Mouse (Mus musculus) adrenal gland, postnatal 14 days (tissue): ENCODE data around the gene Tomm20l. TPM values are rescaled to one million over a fixed set of nuclear protein-coding genes. Genes with fewer than 3 reads are reported as not detected.
"Not testable (repeated sequence)": the region's sequence is repeated elsewhere in the genome, so short reads cannot be mapped to it uniquely, and the experiment has no call there.

Experiments used
- DNase-seq: peaks from one replicate; pipeline ENCODE4 v3.0.0; 2021; ENCODE audit warnings: mixed read lengths
- long read RNA-seq, 2 experiments: library from polyadenylated mRNA; stranded (forward); transcript quantifications; one replicate each; pipeline ENCODE4 v2.0.0; 2021
- total RNA-seq: library from RNA; stranded (reverse); gene quantifications from 2 replicates; pipeline ENCODE4 v1.2.3, GENCODE M21; 2021

The Tomm20l gene
- 3.7 and 6.9 TPM in 2 replicates for total RNA-seq
- long read RNA-seq, experiment 1, partial matches to known transcripts, result 0 of 4 reads
- long read RNA-seq, experiment 1, other reads (novel, unspliced or antisense), result 0 of 4 reads
- long read RNA-seq, experiment 2, partial matches to known transcripts, result 0 of 4 reads
- long read RNA-seq, experiment 2, other reads (novel, unspliced or antisense), result 0 of 4 reads

GRCm38 (mm10) chr12:71111331-71111730 is at the start of gene Tomm20l:
TSS of gene Tomm20l (plus strand) at chr12:71111428.
- DNase-seq, result peak; percentile 78

- DNase-seq, result no peak
Measured at GRCm38 (mm10) chr12:71069846-71070245, 41.4 kb upstream of the Tomm20l start.

GRCm38 (mm10) chr12:71072048-71072447 is 39.2 kb upstream of the Tomm20l start:
- no peak for DNase-seq

- peak; percentile 63 for DNase-seq
Measured at GRCm38 (mm10) chr12:71073113-71073730, 38.0 kb upstream of the Tomm20l start.

GRCm38 (mm10) chr12:71086331-71086730 is 24.9 kb upstream of the Tomm20l start:
- no peak for DNase-seq

GRCm38 (mm10) chr12:71104275-71104674 is 7.0 kb upstream of the Tomm20l start:
- not testable (repeated sequence) for DNase-seq

GRCm38 (mm10) chr12:71107216-71107771 is 3.9 kb upstream of the Tomm20l start:
- peak; percentile 55 for DNase-seq

GRCm38 (mm10) chr12:71113074-71113473 is 1.8 kb downstream of the Tomm20l start:
- no peak for DNase-seq

- peak; percentile 80 for DNase-seq
Measured at GRCm38 (mm10) chr12:71113675-71114288, 2.6 kb downstream of the Tomm20l start.

GRCm38 (mm10) chr12:71116411-71116810 is 5.2 kb downstream of the Tomm20l start:
- DNase-seq, result peak; percentile 76

- DNase-seq, result peak; percentile 20
Measured at GRCm38 (mm10) chr12:71122731-71123130, 11.5 kb downstream of the Tomm20l start.

GRCm38 (mm10) chr12:71123286-71123685 is 12.1 kb downstream of the Tomm20l start:
- no peak for DNase-seq

GRCm38 (mm10) chr12:71135581-71135980 is 24.4 kb downstream of the Tomm20l start:
- no peak for DNase-seq

GRCm38 (mm10) chr12:71136130-71136973 is 25.1 kb downstream of the Tomm20l start, which contains the start of the genes Timm9 and 2700049A03Rik:
TSS of gene Timm9 (minus strand) at chr12:71136684.
TSS of gene 2700049A03Rik (plus strand) at chr12:71136848.
- DNase-seq, result peak; percentile 87

- peak; percentile 92 for DNase-seq
Measured at GRCm38 (mm10) chr12:71136974-71137491, 25.8 kb downstream of the Tomm20l start.

GRCm38 (mm10) chr12:71137686-71138085 is 26.5 kb downstream of the Tomm20l start:
- no peak for DNase-seq

GRCm38 (mm10) chr12:71139258-71139828 is 28.1 kb downstream of the Tomm20l start:
- no peak for DNase-seq

GRCm38 (mm10) chr12:71141189-71141588 is 30.0 kb downstream of the Tomm20l start:
- DNase-seq, result no peak

- DNase-seq, result peak; percentile 62
Measured at GRCm38 (mm10) chr12:71147641-71148040, 36.4 kb downstream of the Tomm20l start.

- peak; percentile 12 for DNase-seq
Measured at GRCm38 (mm10) chr12:71148801-71149200, 37.6 kb downstream of the Tomm20l start.

- DNase-seq, result peak; percentile 21
Measured at GRCm38 (mm10) chr12:71149456-71149855, 38.2 kb downstream of the Tomm20l start.
